Mouse (Mus musculus) ovary, adult 18-20 months (tissue): Measurements from ENCODE around the gene Heyl.
"Not testable (repeated sequence)": the region's sequence is repeated elsewhere in the genome, so short reads cannot be mapped to it uniquely, and the experiment has no call there.

Experiments
- DNase-seq: peaks from one replicate; pipeline ENCODE4 v3.0.0; 2022; ENCODE audit warnings: low spot score, mixed read lengths

Gene Heyl

GRCm38 (mm10) chr4:123286790-123287189 lies 53.4 kb downstream of the Heyl start:
- DNase-seq: no peak

- DNase-seq: no peak
These were observed 55.7 kb downstream of the Heyl start for GRCm38 (mm10) chr4:123289038-123289437.

GRCm38 (mm10) chr4:123292390-123292789 lies 59.0 kb downstream of the Heyl start:
- DNase-seq: no peak

GRCm38 (mm10) chr4:123292989-123293388 lies 59.6 kb downstream of the Heyl start:
- DNase-seq: no peak

GRCm38 (mm10) chr4:123293661-123294443 lies 60.5 kb downstream of the Heyl start:
- no peak for DNase-seq

GRCm38 (mm10) chr4:123295026-123295425 lies 61.7 kb downstream of the Heyl start:
- DNase-seq: not testable (repeated sequence)

GRCm38 (mm10) chr4:123295516-123296147 lies 62.3 kb downstream of the Heyl start:
- DNase-seq: no peak

- DNase-seq: no peak
These were observed 62.8 kb downstream of the Heyl start for GRCm38 (mm10) chr4:123296148-123296534.

- DNase-seq: peak; percentile 32
These were observed 64.0 kb downstream of the Heyl start for GRCm38 (mm10) chr4:123297195-123297960.

- DNase-seq: no peak
These were observed 64.9 kb downstream of the Heyl start for GRCm38 (mm10) chr4:123298226-123298625.

GRCm38 (mm10) chr4:123298980-123299670 lies 65.8 kb downstream of the Heyl start:
- no peak for DNase-seq
